Mouse (Mus musculus) midbrain, embryonic 14.5 days (tissue): ENCODE data around the gene Lipt2. TPM values are rescaled to one million over a fixed set of nuclear protein-coding genes. Genes with fewer than 3 reads are reported as not detected.

Source experiments
- ATAC-seq: fragments of 200-750 bp; cut with Nextera tagmentation; 2 replicates; pipeline ENCODE4 v1.8.0; 2017; ENCODE audit warnings: moderate number of reproducible peaks, moderate library complexity; ENCODE audit not compliant: low FRiP score, low TSS enrichment
- DNase-seq: peaks from one replicate; pipeline ENCODE4 v3.0.0-alpha.2; 2015
- H3K27ac ChIP-seq: fragments of 300-500 bp; sonication (generic); replicated peaks from 2 replicates; pipeline ENCODE4 v1.5.1; 2014; ENCODE audit warnings: mild to moderate bottlenecking, low read depth, low read length, moderate library complexity
- H3K27me3 ChIP-seq: fragments of 300-500 bp; sonication (generic); 2 replicates; pipeline ENCODE4 v1.6.1; 2014; ENCODE audit warnings: low read length, control low read depth, mixed read lengths; ENCODE audit not compliant: control insufficient read depth, insufficient read depth
- H3K36me3 ChIP-seq: fragments of 300-500 bp; sonication (generic); 2 replicates; pipeline ENCODE4 v1.6.1; 2014; ENCODE audit warnings: low read length, control low read depth; ENCODE audit not compliant: control insufficient read depth, insufficient read depth
- H3K4me1 ChIP-seq: fragments of 300-500 bp; sonication (generic); 2 replicates; pipeline ENCODE4 v1.6.1; 2014; ENCODE audit warnings: mild to moderate bottlenecking, antibody characterized with exemption, low read length, control low read depth; ENCODE audit not compliant: control insufficient read depth, insufficient read depth
- H3K4me2 ChIP-seq: fragments of 300-500 bp; sonication (generic); 2 replicates; pipeline ENCODE4 v1.6.1; 2014; ENCODE audit warnings: mild to moderate bottlenecking, low read length, moderate library complexity
- H3K4me3 ChIP-seq: fragments of 300-500 bp; sonication (generic); replicated peaks from 2 replicates; pipeline ENCODE4 v1.5.1; 2014; ENCODE audit warnings: low read depth, low read length
- H3K9ac ChIP-seq: fragments of 300-500 bp; sonication (generic); replicated peaks from 2 replicates; pipeline ENCODE4 v1.6.1; 2014; ENCODE audit warnings: mild to moderate bottlenecking, low read length, moderate library complexity
- H3K9me3 ChIP-seq: fragments of 300-500 bp; sonication (generic); 2 replicates; pipeline ENCODE4 v1.6.1; 2016; ENCODE audit warnings: low read length, control low read depth, mixed read lengths; ENCODE audit not compliant: control insufficient read depth
- WGBS: fragments of 180-500 bp; shearing (Covaris S2); extraction: QIAGEN DNeasy Blood & Tissue Kit; methylation state at CpG from one replicate; pipeline ENCODE4 v1.1.7; 2014; 5-methylcytosine and 5-hydroxymethylcytosine counted together
- polyA plus RNA-seq: library from polyadenylated mRNA; unstranded; fragments of >200 nt; fragmentation: Nextera tagmentation; extraction: Ambion mirVana; gene quantifications from 2 replicates; pipeline ENCODE4 v1.2.1, GENCODE M21; 2014

Lipt2 gene
- polyA plus RNA-seq, 1 experiment from 2014 or later = 20.1 TPM

DNA sequence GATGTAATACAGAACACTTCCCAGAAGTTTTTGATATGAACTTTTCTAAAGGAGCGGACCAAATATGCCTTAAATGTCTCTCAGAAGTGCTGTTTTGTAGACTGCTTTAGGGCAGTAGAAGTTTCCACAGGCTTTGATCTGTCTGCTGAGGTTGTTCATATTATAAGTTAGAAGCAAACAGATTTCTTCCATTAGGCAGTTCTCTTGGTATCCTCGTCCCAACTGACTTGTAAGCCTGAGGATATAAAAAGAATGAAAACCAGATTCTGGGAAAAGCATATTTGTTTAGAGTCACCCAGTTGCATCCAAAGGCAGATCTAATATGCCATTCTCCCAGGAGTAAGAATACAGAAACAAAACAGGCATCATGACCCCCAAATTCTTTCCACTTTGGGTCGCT, 42.1 kb downstream of the Lipt2 start:
- Histone ChIP-seq H3K36me3 (no peaks in the 10 kb centered on the region), H3K27me3 (no peaks in the 10 kb centered on the region), H3K4me1 (no peaks in the 10 kb centered on the region), H3K9me3 (no peaks in the 10 kb centered on the region), H3K27ac (no peak overlapping the region), H3K4me2 (no peak overlapping the region), H3K9ac (no peak overlapping the region), H3K4me3 (no peak overlapping the region)
- 86% methylated on average over 3 of the region's 3 CpGs for WGBS
- DNase-seq = no peak
- ATAC-seq = no peak

DNA sequence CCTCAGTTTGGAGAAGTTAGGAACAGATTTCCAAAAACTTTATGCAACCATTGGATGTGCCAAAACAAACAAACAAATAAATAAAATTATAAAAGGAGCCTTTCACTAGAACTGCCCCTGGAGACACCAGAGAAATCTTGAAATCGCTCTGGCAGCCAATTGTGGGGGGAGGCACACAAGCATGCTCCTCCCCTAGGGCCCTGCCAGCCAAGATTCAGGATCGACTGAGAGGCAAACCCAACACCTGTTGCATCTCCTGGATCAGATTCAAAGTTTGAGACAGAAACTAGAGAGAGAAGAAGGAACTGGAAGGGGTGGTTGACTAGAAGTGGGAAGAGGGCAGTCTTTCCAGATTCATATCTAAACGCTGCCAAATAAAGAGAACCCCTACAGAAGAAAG, 44.5 kb downstream of the Lipt2 start:
- H3K4me3 ChIP-seq = no peak overlapping the region
- H3K4me1 ChIP-seq = no peaks in the 10 kb centered on the region
- no peaks in the 10 kb centered on the region for H3K36me3 ChIP-seq
- no peak overlapping the region for H3K4me2 ChIP-seq
- ATAC-seq (no peak), DNase-seq (no peak)
- 74% methylated on average over 3 of the region's 3 CpGs for WGBS
- H3K27me3 ChIP-seq = no peaks in the 10 kb centered on the region
- H3K9ac ChIP-seq = no peak overlapping the region
- H3K9me3 ChIP-seq = no peaks in the 10 kb centered on the region
- no peak overlapping the region for H3K27ac ChIP-seq

DNA sequence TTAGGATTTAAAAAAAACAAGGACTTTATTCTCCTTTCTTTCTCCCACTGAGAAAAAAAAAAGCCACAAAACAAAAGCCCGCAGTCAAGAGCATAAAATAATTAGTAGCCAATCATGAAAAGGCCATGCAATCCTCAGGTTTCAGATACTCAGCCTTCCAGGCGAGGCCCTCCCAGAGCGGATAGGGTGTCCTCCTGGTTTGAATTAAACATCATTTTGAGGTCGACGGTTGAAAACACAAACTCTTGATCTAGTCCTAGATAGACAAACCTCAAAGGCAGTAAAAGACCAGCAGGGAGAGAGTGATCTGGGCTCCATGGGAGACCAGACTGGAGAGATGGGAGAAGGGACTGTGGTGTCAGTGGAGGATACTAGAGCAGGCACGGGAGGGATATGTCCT, 45.8 kb downstream of the Lipt2 start:
- Histone ChIP-seq H3K4me3 (no peak overlapping the region), H3K4me1 (no peaks in the 10 kb centered on the region), H3K4me2 (no peak overlapping the region), H3K27ac (no peak overlapping the region), H3K36me3 (no peaks in the 10 kb centered on the region), H3K9me3 (no peaks in the 10 kb centered on the region), H3K27me3 (no peaks in the 10 kb centered on the region), H3K9ac (no peak overlapping the region)
- WGBS = 89% methylated on average over 6 of the region's 6 CpGs
- DNase-seq = no peak
- no peak for ATAC-seq

DNA sequence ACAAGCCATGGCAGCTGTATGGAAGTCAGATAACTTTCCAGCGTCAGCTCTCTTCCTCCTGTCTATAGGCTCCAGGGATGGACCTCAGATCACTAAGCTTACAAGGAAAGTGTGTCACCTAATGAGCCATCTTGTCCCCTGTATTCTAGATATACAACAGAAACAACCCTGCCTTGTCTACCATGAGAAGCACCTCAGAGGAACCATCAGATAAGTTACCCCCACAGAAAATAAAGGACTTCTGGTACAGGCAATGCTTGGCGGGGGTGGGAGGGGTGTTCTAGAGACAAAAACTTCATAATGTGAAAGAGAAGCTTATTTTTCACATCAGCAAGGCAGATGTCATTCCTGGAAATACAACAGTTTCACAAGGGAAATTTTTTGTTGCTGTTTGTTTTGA, 47.1 kb downstream of the Lipt2 start:
- Histone ChIP-seq H3K36me3 (no peaks in the 10 kb centered on the region), H3K9me3 (no peaks in the 10 kb centered on the region), H3K27ac (no peak overlapping the region), H3K9ac (no peak overlapping the region), H3K27me3 (no peaks in the 10 kb centered on the region), H3K4me1 (no peaks in the 10 kb centered on the region), H3K4me2 (no peak overlapping the region), H3K4me3 (no peak overlapping the region)
- 96% methylated on average over 2 of the region's 2 CpGs for WGBS
- DNase-seq = no peak
- ATAC-seq = no peak

DNA sequence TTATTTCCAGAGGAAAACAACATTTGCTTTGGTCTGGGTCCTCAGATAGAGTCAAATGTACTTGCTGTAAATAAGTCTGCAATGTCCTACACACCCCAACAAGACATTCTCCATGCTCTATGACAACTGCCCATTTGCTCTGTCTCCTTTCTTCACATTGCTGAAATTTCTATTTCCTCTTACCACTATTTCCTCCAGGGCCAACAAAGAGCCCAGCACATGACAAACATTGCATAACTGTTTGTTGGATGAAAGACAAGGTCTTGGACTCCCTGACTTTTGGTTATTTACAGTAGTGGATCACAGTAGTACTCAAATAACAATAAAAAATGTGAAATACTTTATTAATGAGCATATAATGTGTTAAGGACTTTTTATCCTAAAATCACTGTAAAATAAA, 48.8 kb downstream of the Lipt2 start:
- H3K27ac ChIP-seq = no peak overlapping the region
- no peaks in the 10 kb centered on the region for H3K27me3 ChIP-seq
- no peak overlapping the region for H3K9ac ChIP-seq
- no peaks in the 10 kb centered on the region for H3K4me1 ChIP-seq
- no peaks in the 10 kb centered on the region for H3K36me3 ChIP-seq
- H3K4me3 ChIP-seq = no peak overlapping the region
- ATAC-seq (no peak), DNase-seq (no peak)
- H3K9me3 ChIP-seq = no peaks in the 10 kb centered on the region
- H3K4me2 ChIP-seq = no peak overlapping the region

Other genes with a start within 250 kb of the Lipt2 start
- gene Rnf169, start 178.8 kb upstream of the Lipt2 start, polyA plus RNA-seq = 6.4 and 6.7 TPM in 2 replicates
- gene Chrdl2, start 153.1 kb upstream of the Lipt2 start, polyA plus RNA-seq = not detected in 2 replicates
- 44.3 and 47.5 TPM in 2 replicates for gene Pold3, start 37.7 kb upstream of the Lipt2 start, polyA plus RNA-seq
- 0.58 and 0.89 TPM in 2 replicates for gene Kcne3, start 17.2 kb downstream of the Lipt2 start, polyA plus RNA-seq
- 30.3 and 38.3 TPM in 2 replicates for gene Pgm2l1, start 68.1 kb downstream of the Lipt2 start, polyA plus RNA-seq
- gene P4ha3, start 126.2 kb downstream of the Lipt2 start, polyA plus RNA-seq = 6.8 and 7.8 TPM in 2 replicates
- 27.7 and 28.7 TPM in 2 replicates for gene C2cd3, start 213.0 kb downstream of the Lipt2 start, polyA plus RNA-seq
- 125 and 160 TPM in 2 replicates for gene Ppme1, start 213.0 kb downstream of the Lipt2 start, polyA plus RNA-seq